ENCODE assay signal across 7 mouse cellular contexts in genomic region chr11:101785143-101785851, GRCm38 (mm10). TPM values are rescaled to one million over a fixed set of nuclear protein-coding genes. Genes with fewer than 3 reads are reported as not detected.
DNase-seq lines count a peak whose midpoint lies in the region; ATAC-seq and TF ChIP-seq lines count a peak whose summit lies in the region.

TSS of gene Etv4 (minus strand) at chr11:101785371.

- peak within 1 kb of the TSS; percentile 17; the same call in 1 of the 2 replicates for H3K27ac ChIP-seq in intestine, embryonic 16.5 days (ENCODE audit: low read length)
- 0 out of 2 replicates have a peak within 1 kb of the TSS, but pooled peaks have one; percentile 1 for H3K27ac ChIP-seq in midbrain, embryonic 11.5 days (ENCODE audit: low read depth, low read length)
- no peak within 1 kb of the TSS for H3K27ac ChIP-seq in small intestine, adult 2 months (ENCODE audit: insufficient read depth, low read depth, low read length)

- peak; percentile 94 for ATAC-seq in intestine, embryonic 16.5 days
- ATAC-seq in midbrain, embryonic 11.5 days (ENCODE audit: low FRiP score): peak; percentile 93

- DNase-seq in adrenal gland, adult (ENCODE audit: inconsistent age in 2 of 2, low spot score in 1 of 2): peak; percentile 89 to 96
- DNase-seq in embryo, embryonic 10.5 days (ENCODE audit: low spot score): peak; percentile 98
- peak; percentile 79 to 91 for DNase-seq in gastrocnemius, postnatal 4 days (ENCODE audit: low spot score in 2 of 2)
- peak; percentile 85 to 87 for DNase-seq in left cerebral cortex, postnatal 36 days (ENCODE audit: low spot score in 2 of 2)
- DNase-seq in midbrain, embryonic 11.5 days (ENCODE audit: low spot score, missing footprints): peak; percentile 97

- H3K4me1 ChIP-seq in intestine, embryonic 16.5 days (ENCODE audit: control insufficient read depth, insufficient read depth, low read length): peaks cover 10% of the 10 kb centered on the region
- peaks cover 7% of the 10 kb centered on the region for H3K4me1 ChIP-seq in midbrain, embryonic 11.5 days (ENCODE audit: control insufficient read depth, insufficient read depth, low read length)
- peaks cover 8% of the 10 kb centered on the region for H3K4me1 ChIP-seq in small intestine, adult 2 months (ENCODE audit: control insufficient read depth, insufficient read depth, insufficient read length, low read length)

- peak within 1 kb of the TSS; percentile 98 for H3K4me2 ChIP-seq in intestine, embryonic 16.5 days (ENCODE audit: low read depth, low read length)
- H3K4me2 ChIP-seq in midbrain, embryonic 11.5 days: peak within 1 kb of the TSS; percentile 80

- H3K27me3 ChIP-seq in intestine, embryonic 16.5 days (replicated peaks; ENCODE audit: control insufficient read depth, insufficient read depth, low read length): peaks cover 46% of the 10 kb centered on the region
- H3K27me3 ChIP-seq in midbrain, embryonic 11.5 days (ENCODE audit: control insufficient read depth, insufficient read depth, low read length): peaks cover 62% of the 10 kb centered on the region
- peaks cover 23% of the 10 kb centered on the region for H3K27me3 ChIP-seq in small intestine, adult 2 months (ENCODE audit: control insufficient read depth, insufficient read depth, low read length)

- H3K9me3 ChIP-seq in intestine, embryonic 16.5 days (ENCODE audit: control insufficient read depth, low read length): no peaks in the 10 kb centered on the region
- no peaks in the 10 kb centered on the region for H3K9me3 ChIP-seq in midbrain, embryonic 11.5 days (ENCODE audit: control insufficient read depth, low read length)

- H3K4me3 ChIP-seq in intestine, embryonic 16.5 days (ENCODE audit: low read length): peak within 1 kb of the TSS; percentile 61
- H3K4me3 ChIP-seq in midbrain, embryonic 11.5 days (ENCODE audit: low read depth, low read length): peak within 1 kb of the TSS; percentile 34
- H3K4me3 ChIP-seq in small intestine, adult 2 months (ENCODE audit: low read depth, low read length): peak within 1 kb of the TSS; percentile 64

- peak within 1 kb of the TSS; percentile 63 for H3K9ac ChIP-seq in intestine, embryonic 16.5 days (ENCODE audit: low read depth, low read length)
- peak within 1 kb of the TSS; percentile 58 for H3K9ac ChIP-seq in midbrain, embryonic 11.5 days (ENCODE audit: low read length)

- WGBS in intestine, embryonic 16.5 days: under 1% methylated on average over 35 of the region's 35 CpGs
- 1% methylated on average over 34 of the region's 35 CpGs for WGBS in midbrain, embryonic 11.5 days
- 1% methylated on average over 35 of the region's 35 CpGs for WGBS in small intestine, adult 2 months

- intact Hi-C loops in left cerebral cortex, postnatal 36 days (cut with DNase I): no loop called here

- 0 out of 2 replicates have a peak, but pooled peaks have one; percentile 10 for TF ChIP-seq POLR2A in small intestine, adult 2 months (IDR thresholded peaks at IDR 0.05; ENCODE audit: low read depth, low read length)

- TF ChIP-seq CTCF in small intestine, adult 2 months (IDR thresholded peaks at IDR 0.05; ENCODE audit: extremely low read depth, insufficient read length, insufficient replicate concordance, low read depth, low read length): no peak

- H3K36me3 ChIP-seq in intestine, embryonic 16.5 days (ENCODE audit: control insufficient read depth, insufficient read depth, low read length): no peaks in the 10 kb centered on the region
- no peaks in the 10 kb centered on the region for H3K36me3 ChIP-seq in midbrain, embryonic 11.5 days (ENCODE audit: control insufficient read depth, insufficient read depth, low read length)
- no peaks in the 10 kb centered on the region for H3K36me3 ChIP-seq in small intestine, adult 2 months (ENCODE audit: control insufficient read depth, insufficient read depth, low read length)

RNA-seq across cellular contexts. Expression of gene Etv4, which starts in this region (rescaled TPM):
- total RNA-seq in gastrocnemius, postnatal 4 days (2021): 10 to 100 TPM; 11.3 to 15.9 TPM
- polyA plus RNA-seq in intestine, embryonic 16.5 days (2015; fragmentation: Nextera tagmentation; extraction: Ambion mirVana): 3.8 and 4.8 TPM in 2 replicates
- 10 to 100 TPM; 13.9 to 20.3 TPM for total RNA-seq in left cerebral cortex, postnatal 36 days (2021)
- polyA plus RNA-seq in midbrain, embryonic 11.5 days (2014; fragmentation: Nextera tagmentation; extraction: Ambion mirVana): 3.8 and 4.6 TPM in 2 replicates
- 0.95 and 2.3 TPM in 2 replicates for polyA plus RNA-seq in small intestine, adult 2 months (2012; rRNA removed)
